Mouse (Mus musculus) myocyte (in vitro differentiated cells): ENCODE measurements around the gene Cbr2. TPM values are rescaled to one million over a fixed set of nuclear protein-coding genes. Genes with fewer than 3 reads are reported as not detected.

Source experiments
- H3K27me3 ChIP-seq: one replicate; pipeline ENCODE4 v1.6.1; 2011; ENCODE audit not compliant: control insufficient read depth, insufficient read depth, insufficient read length
- H3K36me3 ChIP-seq: one replicate; pipeline ENCODE4 v1.6.1; 2011; ENCODE audit not compliant: control insufficient read depth, insufficient read depth
- H3K4me2 ChIP-seq: one replicate; pipeline ENCODE4 v1.6.1; 2011; ENCODE audit warnings: low read depth, control low read depth
- H3K4me3 ChIP-seq: one replicate; pipeline ENCODE4 v1.5.1; 2011; ENCODE audit warnings: mild to moderate bottlenecking, control low read depth, moderate library complexity
- H3K79me2 ChIP-seq: one replicate; pipeline ENCODE4 v1.6.1; 2011; ENCODE audit not compliant: control insufficient read depth, insufficient read depth
- H3ac ChIP-seq: one replicate; pipeline ENCODE4 v1.6.1; 2011; ENCODE audit not compliant: control insufficient read depth, insufficient read length
- CEBPB ChIP-seq: IDR thresholded peaks from 2 replicates; pipeline ENCODE4 v1.6.1; 2011; ENCODE audit warnings: mild to moderate bottlenecking, moderate library complexity; ENCODE audit not compliant: poor library complexity, insufficient read depth, severe bottlenecking
- E2F4 ChIP-seq: IDR thresholded peaks from one replicate; pipeline ENCODE4 v1.6.1; 2011; ENCODE audit warnings: mild to moderate bottlenecking, control low read depth, moderate library complexity; ENCODE audit not compliant: insufficient read depth
- MAX ChIP-seq: IDR thresholded peaks from one replicate; pipeline ENCODE4 v1.6.1; 2011; ENCODE audit warnings: low read depth, mild to moderate bottlenecking, control low read depth
- MYOD1 ChIP-seq, 3 experiments: IDR thresholded peaks; one replicate each; pipeline ENCODE4 v1.6.1; 2011; ENCODE audit warnings: control low read depth in 2 of 3, low read depth in 2 of 3, mild to moderate bottlenecking in 2 of 3, moderate library complexity in 1 of 3; ENCODE audit not compliant: insufficient read length in 2 of 3, control insufficient read depth in 1 of 3
- MYOG ChIP-seq, 3 experiments: IDR thresholded peaks; one replicate each; pipeline ENCODE4 v1.6.1; 2011; ENCODE audit warnings: control low read depth in 2 of 3, low read depth in 2 of 3, mild to moderate bottlenecking in 2 of 3; ENCODE audit not compliant: insufficient read length in 2 of 3, control insufficient read depth in 1 of 3, insufficient read depth in 1 of 3
- POLR2A ChIP-seq: IDR thresholded peaks from one replicate; pipeline ENCODE4 v1.6.1; 2011; ENCODE audit warnings: low read depth, mild to moderate bottlenecking, control low read depth, moderate library complexity; ENCODE audit not compliant: insufficient read length
- POLR2AphosphoS2 ChIP-seq: IDR thresholded peaks from one replicate; pipeline ENCODE4 v1.6.1; 2011; ENCODE audit warnings: low read depth, control low read depth; ENCODE audit not compliant: insufficient read length
- REST ChIP-seq: IDR thresholded peaks from one replicate; pipeline ENCODE4 v1.6.1; 2011; ENCODE audit warnings: mild to moderate bottlenecking, control low read depth, moderate library complexity; ENCODE audit not compliant: insufficient read depth, insufficient read length
- SRF ChIP-seq: IDR thresholded peaks from one replicate; pipeline ENCODE4 v1.6.1; 2011; ENCODE audit warnings: low read depth; ENCODE audit not compliant: control insufficient read depth, insufficient read length
- TCF12 ChIP-seq: IDR thresholded peaks from one replicate; pipeline ENCODE4 v1.6.1; 2011; ENCODE audit warnings: mild to moderate bottlenecking, control low read depth; ENCODE audit not compliant: poor library complexity, insufficient read depth, severe bottlenecking
- TCF3 ChIP-seq: IDR thresholded peaks from one replicate; pipeline ENCODE4 v1.6.1; 2011; ENCODE audit warnings: low read depth, control low read depth; ENCODE audit not compliant: insufficient read length
- USF1 ChIP-seq: IDR thresholded peaks from one replicate; pipeline ENCODE4 v1.6.1; 2011; ENCODE audit warnings: low read depth, mild to moderate bottlenecking, control low read depth, moderate library complexity
- polyA plus RNA-seq: library from polyadenylated mRNA; unstranded; fragments of >200 nt; fragmentation: generic; extraction: Trizol; gene quantifications from one replicate; pipeline ENCODE4 v1.2.1, GENCODE M21; 2012; ENCODE audit warnings: missing spikeins

Gene Cbr2
- polyA plus RNA-seq, 1 experiment: 183 TPM

DNA sequence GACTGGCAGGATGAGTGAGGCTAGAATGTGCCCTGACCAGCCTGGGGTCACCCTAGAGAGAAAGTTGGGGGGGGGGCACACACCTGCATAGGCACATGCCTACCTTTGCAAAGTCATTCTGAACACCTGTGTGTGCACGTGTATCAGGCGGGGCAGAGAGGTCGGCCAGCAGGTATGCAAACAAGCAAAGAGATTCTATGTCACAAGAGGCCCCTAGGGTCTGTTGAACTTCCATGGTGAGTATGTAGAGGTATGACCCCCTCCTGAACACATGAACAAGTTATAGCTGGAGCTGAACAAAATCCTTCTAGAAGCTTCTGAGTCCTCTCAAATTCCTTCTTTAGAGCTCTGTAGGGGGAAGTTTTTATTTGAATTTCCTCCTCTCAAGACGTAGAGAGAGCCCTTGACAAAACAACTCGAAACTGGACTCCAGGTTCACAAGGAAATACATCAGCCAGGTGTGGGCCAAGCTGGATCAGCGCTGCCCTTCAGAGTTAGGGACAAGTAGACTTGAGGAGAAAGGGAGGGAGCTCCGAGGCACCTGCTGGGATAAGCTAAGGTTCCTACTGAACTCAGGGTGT, 12.3 kb upstream of the Cbr2 start:
- no peaks in the 10 kb centered on the region for H3K79me2 ChIP-seq
- no peaks in the 10 kb centered on the region for H3K36me3 ChIP-seq
- TF ChIP-seq REST (no peak), CEBPB (no peak), SRF (no peak), USF1 (no peak), TCF12 (no peak), MAX (no peak), MYOD1 (IDR thresholded peaks at IDR 0.05; ENCODE audit: control insufficient read depth in 1 of 3, insufficient read length in 2 of 3, low read depth in 2 of 3) (no peak), TCF3 (no peak), MYOG (IDR thresholded peaks at IDR 0.05; ENCODE audit: control insufficient read depth in 1 of 3, insufficient read depth in 1 of 3, insufficient read length in 2 of 3, low read depth in 2 of 3) (no peak)
- no peak overlapping the region for H3ac ChIP-seq
- H3K4me2 ChIP-seq: no peak overlapping the region
- no peak overlapping the region for H3K4me3 ChIP-seq
- H3K27me3 ChIP-seq: peaks cover 27% of the 10 kb centered on the region

- H3K36me3 ChIP-seq: no peaks in the 10 kb centered on the region
- H3K79me2 ChIP-seq: no peaks in the 10 kb centered on the region
- no peak overlapping the region for H3K4me2 ChIP-seq
- H3K27me3 ChIP-seq: peaks cover 27% of the 10 kb centered on the region
- H3ac ChIP-seq: no peak overlapping the region
- TF ChIP-seq CEBPB (no peak), MYOD1 (IDR thresholded peaks at IDR 0.05; ENCODE audit: control insufficient read depth in 1 of 3, insufficient read length in 2 of 3, low read depth in 2 of 3) (no peak), POLR2AphosphoS2 (no peak), MAX (no peak), POLR2A (no peak), E2F4 (no peak), REST (no peak), TCF12 (no peak)
- no peak overlapping the region for H3K4me3 ChIP-seq
These were observed 9.1 kb upstream of the Cbr2 start for GRCm38 (mm10) chr11:120740981-120741380.

GRCm38 (mm10) chr11:120736424-120736823, 4.5 kb upstream of the Cbr2 start:
- Histone ChIP-seq H3K4me2 (no peak overlapping the region), H3K27me3 (peaks cover 14% of the 10 kb centered on the region), H3K4me3 (no peak overlapping the region), H3ac (no peak overlapping the region), H3K79me2 (no peaks in the 10 kb centered on the region), H3K36me3 (no peaks in the 10 kb centered on the region)
- TF ChIP-seq SRF (no peak), POLR2AphosphoS2 (no peak), POLR2A (no peak), MAX (no peak), REST (no peak), CEBPB (no peak), TCF3 (no peak), TCF12 (no peak), MYOD1 (IDR thresholded peaks at IDR 0.05; ENCODE audit: control insufficient read depth in 1 of 3, insufficient read length in 2 of 3, low read depth in 2 of 3) (no peak), USF1 (no peak), MYOG (IDR thresholded peaks at IDR 0.05; ENCODE audit: control insufficient read depth in 1 of 3, insufficient read depth in 1 of 3, insufficient read length in 2 of 3, low read depth in 2 of 3) (no peak), E2F4 (no peak)

DNA sequence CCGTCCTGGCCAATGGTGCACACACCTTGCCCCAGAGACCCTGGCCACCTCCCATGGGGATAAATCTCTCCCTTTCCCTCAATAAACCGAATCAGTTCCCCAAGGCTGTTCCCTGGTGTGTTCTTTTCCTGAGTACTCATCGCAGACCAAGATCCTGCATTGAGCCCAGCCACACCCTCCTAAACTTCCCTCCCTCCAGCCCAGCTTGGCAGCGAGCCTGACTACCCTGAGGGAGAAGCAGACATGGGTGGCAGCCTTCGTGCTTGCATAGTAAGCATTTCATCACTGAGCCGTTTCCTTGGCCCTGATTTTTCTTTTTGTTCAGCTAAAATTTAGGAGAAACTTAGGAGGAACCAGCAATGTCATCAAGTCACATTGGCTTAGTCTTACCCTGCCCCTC, 1.6 kb upstream of the Cbr2 start:
- Histone ChIP-seq H3K27me3 (no peaks in the 10 kb centered on the region), H3K4me3 (no peak overlapping the region), H3K79me2 (no peaks in the 10 kb centered on the region), H3K36me3 (no peaks in the 10 kb centered on the region), H3ac (no peak overlapping the region), H3K4me2 (peak overlapping the region; percentile 49)
- TF ChIP-seq REST (no peak), POLR2AphosphoS2 (no peak), SRF (no peak), E2F4 (no peak), MAX (no peak), MYOG (IDR thresholded peaks at IDR 0.05; ENCODE audit: control insufficient read depth in 1 of 3, insufficient read depth in 1 of 3, insufficient read length in 2 of 3, low read depth in 2 of 3) (no peak), TCF3 (no peak), POLR2A (no peak), CEBPB (no peak), MYOD1 (IDR thresholded peaks at IDR 0.05; ENCODE audit: control insufficient read depth in 1 of 3, insufficient read length in 2 of 3, low read depth in 2 of 3) (no peak), TCF12 (no peak)

DNA sequence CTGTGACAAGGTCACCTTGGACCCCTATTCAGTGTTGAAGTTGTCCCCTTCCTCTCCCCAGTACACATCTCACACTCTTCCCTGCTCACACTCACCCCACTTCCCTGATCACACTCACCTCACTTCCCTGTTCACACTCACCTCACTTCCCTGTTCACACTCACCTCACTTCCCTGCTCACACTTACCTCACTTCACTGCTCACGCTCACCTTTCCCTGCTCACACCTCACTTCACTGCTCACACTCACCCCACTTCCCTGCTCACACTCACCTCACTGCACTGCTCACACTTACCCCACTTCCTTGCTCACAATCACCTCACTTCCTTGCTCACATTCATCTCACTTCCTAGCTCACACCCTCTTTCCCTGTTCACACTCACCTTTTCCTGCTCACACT, 519 bp downstream of the Cbr2 start:
- H3K4me2 ChIP-seq: peak overlapping the region; percentile 85
- H3K79me2 ChIP-seq: no peaks in the 10 kb centered on the region
- H3K27me3 ChIP-seq: no peaks in the 10 kb centered on the region
- H3ac ChIP-seq: no peak overlapping the region
- TF ChIP-seq POLR2AphosphoS2 (peak; percentile 18), CEBPB (no peak), MYOD1 (IDR thresholded peaks at IDR 0.05; ENCODE audit: control insufficient read depth in 1 of 3, insufficient read length in 2 of 3, low read depth in 2 of 3) (peak in 1 of 3 experiments; percentile 8)
- no peaks in the 10 kb centered on the region for H3K36me3 ChIP-seq
- H3K4me3 ChIP-seq: peak overlapping the region; percentile 22
